Mouse (Mus musculus) cerebellum, adult (tissue): ENCODE results near the gene Treml4.

Source experiments
- ATAC-seq: cut with Nextera tagmentation; 2 replicates; pipeline ENCODE4 v1.9.2; 2017; ENCODE audit warnings: mild to moderate bottlenecking, moderate library complexity, mixed read lengths; ENCODE audit not compliant: insufficient number of reproducible peaks, low FRiP score, low TSS enrichment

Gene Treml4

GRCm38 (mm10) chr17:48263741-48264362, at the start of gene Treml4:
Gene Treml4, plus strand, starts transcription at chr17:48264295.
- ATAC-seq = no peak

GRCm38 (mm10) chr17:48215429-48215828, 48.7 kb upstream of the Treml4 start:
- no peak for ATAC-seq

GRCm38 (mm10) chr17:48230680-48231079, 33.4 kb upstream of the Treml4 start:
- ATAC-seq = no peak

GRCm38 (mm10) chr17:48232518-48232917, 31.6 kb upstream of the Treml4 start, which contains the start of gene Trem1:
Gene Trem1, plus strand, starts transcription at chr17:48232768.
- ATAC-seq = no peak

GRCm38 (mm10) chr17:48233789-48234188, 30.3 kb upstream of the Treml4 start:
- no peak for ATAC-seq

GRCm38 (mm10) chr17:48234550-48234949, 29.5 kb upstream of the Treml4 start:
- no peak for ATAC-seq

- no peak for ATAC-seq
Measured at GRCm38 (mm10) chr17:48235773-48236370, 28.2 kb upstream of the Treml4 start.

- ATAC-seq = no peak
Measured at GRCm38 (mm10) chr17:48237621-48238020, 26.5 kb upstream of the Treml4 start.

- ATAC-seq = no peak
Measured at GRCm38 (mm10) chr17:48247221-48247928, 16.7 kb upstream of the Treml4 start, which contains the start of gene Trem3. Gene Trem3, plus strand, starts transcription at chr17:48247777.

- no peak for ATAC-seq
Measured at GRCm38 (mm10) chr17:48249039-48249438, 15.1 kb upstream of the Treml4 start.

GRCm38 (mm10) chr17:48249501-48249900, 14.6 kb upstream of the Treml4 start:
- ATAC-seq = no peak

GRCm38 (mm10) chr17:48250631-48251030, 13.5 kb upstream of the Treml4 start:
- ATAC-seq = no peak

- ATAC-seq = no peak
Measured at GRCm38 (mm10) chr17:48256575-48256974, 7.5 kb upstream of the Treml4 start.

- no peak for ATAC-seq
Measured at GRCm38 (mm10) chr17:48261868-48262267, 2.2 kb upstream of the Treml4 start.

GRCm38 (mm10) chr17:48264662-48265061, 567 bp downstream of the Treml4 start:
- no peak for ATAC-seq

- ATAC-seq = no peak
Measured at GRCm38 (mm10) chr17:48266138-48266537, 2.0 kb downstream of the Treml4 start.

- no peak for ATAC-seq
Measured at GRCm38 (mm10) chr17:48266610-48267304, 2.7 kb downstream of the Treml4 start.

GRCm38 (mm10) chr17:48267591-48267990, 3.5 kb downstream of the Treml4 start:
- no peak for ATAC-seq

- ATAC-seq = no peak
Measured at GRCm38 (mm10) chr17:48268276-48268675, 4.2 kb downstream of the Treml4 start.

GRCm38 (mm10) chr17:48269833-48270232, 5.7 kb downstream of the Treml4 start:
- ATAC-seq = no peak

GRCm38 (mm10) chr17:48272158-48272557, 8.1 kb downstream of the Treml4 start:
- no peak for ATAC-seq
